Mouse (Mus musculus) left cerebral cortex, postnatal 4 days (tissue): ENCODE results near the gene 4933428G20Rik. TPM values are rescaled to one million over a fixed set of nuclear protein-coding genes. Genes with fewer than 3 reads are reported as not detected.
A peak's percentile ranks its signal among the peaks of the same experiment; 100 is the strongest.

Experiments used
- DNase-seq: peaks from one replicate; pipeline ENCODE4 v3.0.0-alpha.2; 2022
- intact Hi-C: fragments of 180-260 bp; cut with DNase I; formaldehyde crosslinking; loops from one replicate; pipeline ENCODE4 v1.15.1; 2025
- total RNA-seq, 2 experiments: library from RNA; stranded (reverse); gene quantifications; 2 replicates each; pipeline ENCODE4 v1.2.3; 2021

4933428G20Rik gene
- total RNA-seq, 2 experiments from 2014 or later = 0.26 TPM; not detected in 1

DNA sequence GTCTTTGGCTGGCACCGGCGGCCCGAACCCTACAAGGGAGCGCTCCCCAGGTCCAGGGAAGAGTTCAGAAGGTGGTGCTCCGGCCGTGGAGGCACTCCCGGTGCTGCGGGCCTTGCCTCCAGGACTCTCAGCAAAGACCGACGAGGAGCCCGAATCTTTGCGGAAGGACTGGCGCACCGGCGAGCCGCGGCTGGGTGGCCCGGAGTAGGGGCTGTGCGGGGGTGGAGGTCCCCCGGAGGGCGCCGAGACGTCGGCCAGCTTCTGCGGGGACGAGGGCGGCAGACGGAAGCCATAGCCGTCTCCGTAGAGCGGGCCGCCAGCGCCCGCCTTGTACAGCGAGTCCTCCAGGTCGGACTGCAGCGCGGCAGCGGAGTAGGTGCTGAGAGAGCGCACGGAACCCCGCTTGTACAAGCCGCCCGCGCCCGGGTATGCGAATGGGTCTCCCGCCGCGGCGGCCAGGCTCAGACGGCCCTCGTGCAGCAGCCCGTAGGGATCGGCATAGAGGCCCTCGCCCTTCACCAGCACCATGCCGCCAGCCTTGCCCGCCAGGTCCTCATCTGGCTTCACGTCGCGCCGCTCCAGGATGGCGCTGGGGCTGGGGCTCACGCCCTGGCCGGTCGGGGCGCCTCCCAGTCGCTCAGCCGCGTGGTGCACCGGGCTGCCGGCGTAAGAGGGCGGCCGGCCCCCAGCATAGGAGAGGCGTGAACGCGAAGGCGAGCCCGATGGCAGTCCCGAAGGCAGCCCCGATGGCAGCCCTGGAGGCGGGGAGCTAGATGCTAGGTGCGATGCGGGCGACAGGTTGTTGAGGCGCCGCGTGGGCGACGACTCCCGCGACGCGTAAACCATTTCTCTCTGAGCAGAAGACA lies 34.5 kb upstream of the 4933428G20Rik start:
- no peak for DNase-seq
- intact Hi-C loops = loop anchor here (5.0 to 10.0 kb wide), 2 partner anchors 88 to 150 kb away; partner anchors contain the start of gene Cisd3

DNA sequence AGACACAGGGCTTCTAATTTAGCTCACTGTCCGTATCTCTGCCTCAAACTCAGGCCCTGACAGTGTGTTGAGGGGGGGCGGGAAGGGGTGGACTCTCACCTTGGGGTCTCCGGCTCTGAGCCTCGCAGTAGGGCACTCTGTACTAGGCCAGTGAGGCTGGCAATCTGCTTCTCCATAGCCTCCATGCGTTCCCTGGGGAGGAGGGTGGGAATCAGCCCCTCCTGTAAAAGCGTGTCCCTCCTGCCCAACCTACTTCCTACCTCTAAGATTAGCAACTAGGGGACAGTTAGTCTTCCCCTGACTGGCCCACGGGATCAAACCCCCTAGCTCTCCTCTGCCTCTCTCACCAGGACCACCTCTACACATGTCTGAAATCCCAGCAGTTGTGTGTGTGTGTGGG lies 33.5 kb upstream of the 4933428G20Rik start:
- intact Hi-C loops = loop anchor here (5.0 to 10.0 kb wide), 2 partner anchors 89 to 151 kb away; partner anchors contain the start of gene Cisd3
- DNase-seq = peak; percentile 55

DNA sequence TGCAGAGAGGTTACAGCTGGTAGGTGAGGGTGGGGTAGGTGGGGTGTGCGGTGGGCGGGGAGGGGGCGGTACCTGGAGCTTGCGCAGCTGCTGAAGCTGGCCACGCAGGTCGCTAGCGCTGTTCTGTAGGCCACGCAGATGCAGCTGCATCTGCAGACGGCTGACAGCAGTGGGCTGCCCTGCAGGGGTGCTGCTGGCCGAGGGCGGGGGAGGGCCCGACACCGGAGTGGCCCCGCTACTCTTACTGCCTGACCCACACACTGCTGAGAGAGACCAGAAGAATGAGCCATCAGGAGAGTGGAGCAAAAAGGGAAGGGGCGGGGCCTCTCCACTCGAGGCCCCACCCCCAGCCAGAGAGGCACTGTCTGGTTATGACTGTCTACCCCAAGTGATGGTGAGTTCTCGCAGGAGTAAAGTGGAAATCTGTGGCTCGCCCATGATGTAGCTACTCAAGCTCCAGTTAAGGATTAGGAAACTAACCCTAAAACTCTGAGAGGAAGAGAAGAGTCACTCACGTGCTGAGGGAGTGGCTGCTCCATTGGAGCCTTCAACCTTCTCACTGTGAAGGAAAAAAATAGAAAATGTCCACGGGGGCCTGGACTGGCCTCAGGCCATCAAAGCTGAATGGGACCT lies 32.9 kb upstream of the 4933428G20Rik start:
- DNase-seq = peak; percentile 81
- intact Hi-C loops = loop anchor here (5.0 to 10.0 kb wide), 2 partner anchors 89 to 152 kb away; partner anchors contain the start of gene Cisd3

DNA sequence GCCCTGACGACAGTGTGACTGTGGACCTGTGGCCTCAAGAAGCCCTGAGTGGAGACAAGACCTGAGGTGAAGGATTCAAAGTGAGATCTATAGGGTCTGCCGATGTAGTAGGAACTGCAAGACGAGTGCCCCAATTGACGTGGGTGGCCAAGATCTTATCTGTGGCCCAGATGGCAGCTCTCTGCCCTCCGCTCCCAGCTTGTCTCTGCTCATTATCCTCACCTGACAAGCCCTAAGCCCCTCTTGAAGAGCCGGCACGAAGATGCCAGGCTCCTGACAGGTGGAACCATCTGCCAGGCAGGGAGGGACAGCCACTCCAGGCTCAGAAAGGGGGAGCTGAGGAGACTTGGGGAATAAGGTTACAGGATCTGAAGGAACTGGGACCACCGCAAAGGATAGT lies 32.2 kb upstream of the 4933428G20Rik start:
- intact Hi-C loops = loop anchor here (5.0 to 10.0 kb wide), 2 partner anchors 90 to 152 kb away; partner anchors contain the start of gene Cisd3

DNA sequence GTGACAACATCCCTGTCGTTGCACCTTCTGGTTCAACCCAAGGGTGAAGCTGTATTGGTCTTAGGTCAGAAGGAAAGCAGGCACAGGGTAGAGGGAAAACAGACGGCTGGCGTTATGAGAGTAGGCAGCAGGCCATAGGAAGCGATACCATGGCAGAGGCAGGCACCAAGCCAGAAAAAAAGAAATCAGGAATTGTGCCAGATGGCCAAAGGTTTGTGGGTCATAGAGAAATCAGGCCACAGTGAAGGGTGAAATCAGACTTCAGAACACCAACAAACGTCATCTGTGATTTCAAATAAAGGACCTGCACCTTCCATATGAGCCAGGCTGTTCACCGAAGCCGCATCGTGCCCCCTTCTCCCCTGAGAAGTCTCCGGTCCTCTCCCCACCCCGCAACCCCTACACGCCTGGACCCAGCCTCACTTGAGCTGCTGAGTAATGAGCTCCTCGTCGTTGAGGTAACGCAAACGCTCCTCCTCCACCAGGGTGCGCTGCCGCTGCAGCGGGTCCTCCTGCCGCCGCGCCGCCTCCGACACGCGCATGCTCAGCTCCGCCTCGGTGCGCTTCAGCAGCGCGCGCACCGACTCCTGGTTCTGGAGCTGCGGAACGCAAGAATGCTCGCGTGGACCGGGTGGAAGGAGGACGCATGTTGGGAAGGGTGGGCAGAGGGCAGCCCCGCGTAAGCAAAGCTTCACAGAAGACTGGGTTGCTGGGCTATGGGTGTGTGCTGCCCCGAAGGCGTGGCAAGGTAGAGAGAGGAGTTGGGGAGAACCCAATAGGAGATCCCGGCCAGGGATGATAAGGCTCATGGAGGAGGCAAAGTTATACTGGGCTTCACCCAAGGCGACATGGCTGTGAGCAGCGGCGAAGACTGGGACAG lies 31.5 kb upstream of the 4933428G20Rik start:
- intact Hi-C loops = loop anchor here (5.0 to 10.0 kb wide), 2 partner anchors 91 to 153 kb away; partner anchors contain the start of gene Cisd3
- peak; percentile 96 for DNase-seq

More for the DNA sequence above, 32.2 kb upstream of the 4933428G20Rik start:
- peak; percentile 82 for DNase-seq

DNA sequence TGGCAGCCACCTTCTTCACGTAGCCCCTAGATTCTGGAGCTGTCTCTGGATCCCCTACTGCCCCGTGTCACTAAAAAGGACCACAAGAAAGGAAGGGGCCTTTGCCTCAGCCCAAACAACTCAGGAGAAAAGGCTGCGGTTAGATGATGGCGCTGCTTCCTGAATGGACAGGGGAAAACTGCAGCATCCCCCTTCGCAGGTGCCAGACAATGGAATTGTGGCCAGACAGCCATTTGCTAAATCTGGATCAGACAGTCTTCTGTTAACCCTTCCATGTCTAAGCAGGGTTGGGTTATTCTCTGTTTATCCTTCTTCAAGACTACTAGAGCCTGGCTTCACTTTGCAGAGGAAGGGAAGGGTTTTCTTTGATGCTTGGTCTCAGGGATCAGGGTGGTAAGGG lies 30.8 kb upstream of the 4933428G20Rik start:
- peak; percentile 42 for DNase-seq
- intact Hi-C loops = loop anchor here (5.0 to 10.0 kb wide), 2 partner anchors 91 to 154 kb away; partner anchors contain the start of gene Cisd3

DNA sequence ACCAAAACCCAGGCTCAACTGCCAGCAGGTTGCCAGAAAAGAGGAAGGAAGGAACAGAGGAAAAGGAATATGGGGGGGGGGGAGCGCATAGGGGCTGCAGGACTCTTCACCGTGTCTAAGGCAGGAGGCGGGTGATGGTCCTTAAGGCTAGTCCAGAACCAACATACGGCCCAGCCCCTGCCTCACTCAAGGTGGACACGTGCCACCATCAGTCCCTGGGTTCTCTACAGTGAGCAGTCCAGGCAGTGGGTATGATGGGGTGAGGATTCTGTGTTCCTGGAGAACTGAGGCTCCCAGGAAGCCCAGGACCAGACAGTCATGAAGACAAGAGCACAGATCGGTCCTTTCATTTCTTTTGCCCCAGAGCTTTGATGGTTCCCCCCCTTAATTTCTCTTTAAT lies 29.9 kb upstream of the 4933428G20Rik start:
- intact Hi-C loops = loop anchor here (5.0 to 10.0 kb wide), 2 partner anchors 92 to 155 kb away; partner anchors contain the start of gene Cisd3

DNA sequence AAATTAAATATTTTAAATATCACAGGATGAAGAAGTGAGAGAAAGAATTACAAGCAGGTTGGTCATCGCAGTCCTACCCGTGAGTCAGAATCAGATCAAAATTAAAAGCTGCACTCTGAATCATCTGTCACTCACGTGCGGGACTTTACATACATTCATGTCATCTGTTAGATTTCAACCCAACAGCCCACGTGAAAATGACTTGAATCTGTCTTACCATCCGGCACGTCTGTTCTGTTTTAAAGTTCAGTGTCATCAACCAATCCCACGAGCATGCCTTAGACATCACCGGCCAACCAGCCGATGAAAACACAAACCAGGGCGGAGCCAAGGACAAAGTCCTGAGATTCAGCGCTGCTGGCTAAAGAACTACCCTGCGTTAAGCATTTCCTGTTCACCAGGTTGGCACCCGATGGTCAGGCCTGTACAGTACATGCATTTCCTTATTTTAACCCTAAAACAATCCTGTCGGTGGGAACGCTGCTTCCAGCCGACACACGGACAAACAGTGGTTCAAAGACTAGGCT lies 28.2 kb upstream of the 4933428G20Rik start:
- no peak for DNase-seq
- intact Hi-C loops = no loop called here

More for the DNA sequence above, 29.9 kb upstream of the 4933428G20Rik start:
- no peak for DNase-seq

DNA sequence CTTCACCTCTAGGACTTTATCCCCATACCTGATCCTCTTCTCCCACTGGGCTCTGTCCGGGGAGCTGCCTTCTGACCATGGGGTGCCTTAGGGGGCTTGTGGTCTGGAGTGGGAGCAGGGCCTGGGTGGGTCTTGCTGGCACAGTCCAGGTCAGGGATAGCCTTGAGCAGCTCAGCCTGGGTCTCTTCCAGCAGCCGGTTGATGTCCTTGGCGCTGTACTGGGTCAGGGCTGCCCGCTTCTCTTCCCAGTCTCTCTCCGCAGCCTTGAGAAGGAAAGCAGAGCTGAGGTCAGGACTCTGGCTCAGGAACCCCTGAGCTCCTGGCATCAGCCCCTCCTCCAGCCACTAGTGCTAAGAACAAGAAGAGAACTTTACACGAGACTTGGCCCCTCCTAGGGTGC lies 25.2 kb upstream of the 4933428G20Rik start:
- DNase-seq = no peak
- intact Hi-C loops = no loop called here

DNA sequence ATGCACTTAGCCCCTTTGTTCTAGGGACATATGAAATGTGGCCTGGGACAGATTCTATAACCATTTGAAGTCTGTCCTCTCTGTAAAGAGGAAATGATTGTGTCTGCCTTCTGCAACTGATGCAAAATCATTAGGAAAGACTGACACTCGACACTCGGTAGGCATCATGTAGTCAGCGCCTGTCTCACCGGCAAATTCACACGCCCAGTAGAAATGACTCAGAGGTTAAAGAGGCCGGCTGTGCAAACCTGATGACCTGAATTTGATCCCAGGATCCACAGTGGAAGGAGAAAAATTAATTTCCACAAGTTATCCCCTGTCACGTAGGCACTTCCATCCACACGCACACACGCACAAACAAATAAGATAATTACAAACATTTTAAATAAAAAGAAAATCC lies 24.2 kb upstream of the 4933428G20Rik start:
- no peak for DNase-seq
- intact Hi-C loops = no loop called here

DNA sequence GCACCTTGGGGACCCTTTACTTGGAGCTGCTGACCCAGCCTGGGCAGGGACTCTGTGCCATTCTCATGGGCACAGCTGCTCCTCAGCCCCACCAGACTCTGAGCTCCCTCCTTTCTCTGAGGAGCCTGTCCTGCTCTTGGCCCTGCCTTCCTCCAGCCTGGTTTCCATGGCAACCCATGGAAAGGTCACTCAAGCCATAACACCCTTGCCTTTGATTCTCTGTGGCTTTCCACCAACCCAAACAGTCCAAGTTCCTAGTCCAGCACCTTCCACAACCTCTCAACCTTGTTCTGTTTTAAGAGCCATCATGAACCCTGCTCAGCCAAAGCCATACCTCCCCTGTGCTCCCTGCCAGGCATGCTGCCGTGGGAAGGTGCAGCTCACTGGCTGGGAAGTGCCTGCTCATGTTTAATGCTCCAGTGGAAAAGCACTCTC lies 23.7 kb upstream of the 4933428G20Rik start:
- intact Hi-C loops = no loop called here
- DNase-seq = peak; percentile 65

DNA sequence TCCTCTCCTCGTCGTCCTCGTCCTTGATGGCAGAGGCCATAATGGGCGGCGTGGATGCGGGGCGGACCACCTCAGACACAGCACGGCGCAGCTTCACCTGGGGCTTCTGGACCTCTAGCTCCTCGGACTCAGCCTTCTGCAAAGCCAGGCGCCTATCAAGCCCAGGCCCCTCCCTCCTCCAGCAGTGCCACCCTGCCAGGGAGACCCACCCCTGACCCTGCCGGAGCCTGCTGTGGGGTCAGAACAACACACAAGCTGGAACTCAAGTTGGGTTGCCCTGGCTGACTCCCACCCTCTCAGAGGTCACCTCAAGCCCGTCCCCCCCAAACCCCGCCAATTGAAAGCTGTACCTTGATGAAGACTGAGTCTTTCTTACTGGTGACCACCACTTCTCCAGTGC lies 23.0 kb upstream of the 4933428G20Rik start:
- intact Hi-C loops = no loop called here
- DNase-seq = no peak

DNA sequence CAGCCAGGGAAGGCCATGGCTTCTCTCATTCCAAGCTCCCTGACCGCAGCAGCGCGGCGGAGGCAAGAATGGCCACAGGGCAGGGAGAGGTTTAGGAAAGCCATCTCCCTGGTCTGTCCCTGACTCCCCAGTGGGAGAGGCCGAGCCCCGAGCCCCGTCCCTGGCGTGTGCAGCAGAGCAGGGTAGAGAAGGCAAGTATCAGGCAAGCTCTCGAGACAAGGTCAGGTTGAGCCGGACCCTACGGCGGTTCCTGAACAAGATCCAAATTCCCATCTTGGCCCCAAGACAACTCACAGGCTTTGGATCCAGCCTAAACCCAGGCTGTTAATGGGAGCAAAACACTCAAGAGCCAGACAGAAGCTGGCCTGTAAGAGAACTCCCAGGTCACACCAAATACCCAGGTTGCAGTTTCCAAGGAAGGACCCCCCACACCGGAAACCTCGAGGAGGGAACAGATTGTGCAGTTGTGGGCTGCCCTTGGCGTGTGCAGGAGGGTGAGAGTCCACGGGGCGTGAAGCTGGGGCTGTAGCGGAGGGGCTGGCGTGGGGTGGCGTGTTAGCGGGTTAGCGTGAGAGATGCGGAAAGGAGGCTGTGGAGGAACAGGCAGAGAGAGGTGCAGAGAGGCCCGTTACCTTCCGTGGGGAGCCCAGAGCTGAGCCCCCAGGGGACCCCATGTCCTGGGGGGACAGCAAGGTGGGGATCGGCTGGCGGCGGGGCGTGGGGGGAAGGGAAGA lies 21.8 kb upstream of the 4933428G20Rik start:
- no peak for DNase-seq
- intact Hi-C loops = no loop called here

DNA sequence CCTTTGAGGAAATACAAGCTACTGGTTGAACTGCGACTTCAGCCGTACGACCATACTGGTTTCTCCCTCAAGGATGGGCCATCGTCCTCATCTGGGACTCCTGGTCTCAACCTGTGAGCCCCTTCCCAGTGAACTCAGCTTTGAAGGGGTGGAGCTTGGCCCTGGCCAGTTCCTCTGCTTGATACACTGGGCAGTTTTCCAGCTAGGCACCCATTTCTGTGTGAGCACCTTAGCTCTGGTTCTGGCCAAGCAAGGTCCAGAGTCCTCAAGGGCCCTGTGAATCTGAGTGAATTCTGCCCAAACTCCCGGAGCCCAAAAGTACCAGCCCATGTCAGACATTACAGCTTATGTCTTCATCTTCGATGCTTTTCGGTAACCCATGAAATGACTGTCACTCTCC lies 20.4 kb upstream of the 4933428G20Rik start:
- intact Hi-C loops = no loop called here

DNA sequence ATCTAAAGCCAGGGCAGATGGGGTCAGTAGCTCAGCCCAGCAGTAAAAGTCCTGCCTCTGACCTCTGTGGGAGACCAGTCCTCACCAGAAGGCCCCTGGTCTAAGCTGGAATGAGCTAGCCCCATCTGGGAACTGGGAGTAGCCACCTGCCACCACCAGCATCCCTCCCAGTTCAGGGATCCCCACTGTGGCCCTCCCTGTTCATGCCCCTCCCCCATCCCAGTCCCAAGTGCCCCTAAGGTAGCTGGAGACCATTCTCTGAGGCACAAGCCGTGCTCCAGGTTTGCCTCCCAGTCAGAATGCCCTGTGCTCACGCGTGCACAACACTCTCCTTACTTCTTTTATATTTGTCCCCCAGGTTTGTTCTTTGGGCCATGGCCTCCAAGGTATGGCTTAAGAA lies 12.9 kb upstream of the 4933428G20Rik start:
- intact Hi-C loops = no loop called here
- DNase-seq = no peak

More for the DNA sequence above, 20.4 kb upstream of the 4933428G20Rik start:
- no peak for DNase-seq

DNA sequence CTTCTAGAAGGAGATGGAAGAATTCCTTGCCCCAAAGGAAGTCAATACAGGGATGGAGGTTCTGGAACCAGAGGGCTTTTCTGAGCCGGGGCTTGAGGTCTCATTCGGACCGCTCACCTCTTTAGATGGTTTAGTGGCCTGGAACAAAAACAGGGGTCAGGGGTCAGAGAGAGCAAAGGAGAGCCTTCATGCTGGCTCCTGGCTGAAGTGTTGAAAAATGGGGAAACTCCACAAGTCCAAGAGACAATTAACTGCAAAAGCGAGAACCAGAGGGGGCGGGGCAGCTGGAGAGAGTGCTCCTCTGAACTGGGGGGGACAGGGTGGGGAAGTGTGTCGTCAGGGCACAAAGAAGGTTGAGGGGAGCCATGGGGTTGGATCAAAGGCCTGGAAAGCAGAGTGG lies 12.4 kb upstream of the 4933428G20Rik start:
- intact Hi-C loops = no loop called here
- no peak for DNase-seq

DNA sequence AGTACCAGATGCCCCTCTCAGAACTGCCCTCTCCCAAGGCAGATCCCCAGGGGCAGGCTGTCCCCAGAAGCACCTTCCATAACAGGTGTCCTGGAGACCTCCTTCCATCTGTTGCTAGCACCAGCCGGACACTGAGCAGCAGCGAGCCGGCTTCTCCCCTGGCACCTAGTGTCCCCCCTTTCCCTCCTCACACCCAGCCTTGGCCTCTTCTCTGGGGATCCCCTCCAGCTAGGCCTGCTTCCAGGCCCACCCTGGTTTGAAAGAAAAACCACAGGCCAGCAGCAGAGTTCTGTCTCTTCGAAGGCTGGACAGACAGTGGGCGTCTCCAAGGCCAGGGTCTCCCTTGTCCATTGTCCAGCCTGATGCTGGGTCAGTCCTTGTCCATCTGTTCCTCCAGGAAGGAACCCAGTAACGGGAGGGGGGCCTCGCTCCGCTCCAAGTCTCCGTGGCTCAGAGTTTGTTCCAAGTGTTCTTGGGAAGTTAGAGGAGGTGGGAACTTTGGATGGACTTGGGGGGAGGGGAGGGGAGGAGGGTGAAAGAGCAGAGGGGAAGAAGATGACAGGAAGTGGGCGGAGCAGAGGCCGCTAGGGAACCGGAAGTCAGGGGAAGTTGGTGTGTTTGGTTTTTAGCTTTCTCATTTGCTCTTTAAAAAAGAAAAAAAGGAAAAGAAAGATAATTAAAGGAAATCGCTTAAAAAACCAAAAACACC lies 11.7 kb upstream of the 4933428G20Rik start:
- peak; percentile 53 for DNase-seq
- intact Hi-C loops = no loop called here

DNA sequence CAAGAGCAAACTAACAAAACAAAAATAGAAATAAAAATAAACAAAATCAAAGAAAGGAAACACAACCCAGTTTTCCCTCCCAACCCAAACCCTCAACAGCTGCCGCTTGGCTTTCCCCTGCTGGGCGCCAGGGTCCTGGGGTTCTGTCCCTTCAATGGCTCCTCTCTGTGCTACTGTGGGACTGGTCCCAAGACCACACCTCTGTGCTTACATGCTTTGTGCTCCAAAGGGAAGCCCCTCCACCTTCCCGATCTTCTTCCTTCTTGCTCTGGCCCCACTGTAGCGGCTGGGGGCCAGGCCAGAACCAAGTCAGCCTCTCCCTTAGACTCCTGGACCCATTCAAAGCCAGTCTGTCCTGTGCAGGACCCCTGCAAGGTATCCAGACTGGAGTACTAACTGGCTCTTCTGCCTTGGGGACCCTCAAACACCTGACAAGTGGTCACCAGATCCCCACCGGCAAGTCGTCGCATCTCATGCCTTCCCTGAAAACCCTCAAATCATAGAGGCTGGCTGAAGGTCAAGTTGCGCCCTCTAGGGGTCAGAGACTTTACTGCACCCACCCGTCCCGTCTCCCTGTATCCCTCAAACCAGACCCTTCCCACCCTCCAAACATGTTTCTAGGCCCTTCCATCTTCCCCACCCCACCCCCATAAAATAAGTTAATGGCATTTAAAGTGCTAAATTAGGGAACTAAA lies 11.0 kb upstream of the 4933428G20Rik start:
- DNase-seq = peak; percentile 82
- intact Hi-C loops = no loop called here
